Mouse (Mus musculus): ENCODE results near the gene Gm29666. TPM values are rescaled to one million over a fixed set of nuclear protein-coding genes. Genes with fewer than 3 reads are reported as not detected.

The Gm29666 gene
- polyA plus RNA-seq, 1 experiment from 2014 or later, result 1.2 TPM

DNA sequence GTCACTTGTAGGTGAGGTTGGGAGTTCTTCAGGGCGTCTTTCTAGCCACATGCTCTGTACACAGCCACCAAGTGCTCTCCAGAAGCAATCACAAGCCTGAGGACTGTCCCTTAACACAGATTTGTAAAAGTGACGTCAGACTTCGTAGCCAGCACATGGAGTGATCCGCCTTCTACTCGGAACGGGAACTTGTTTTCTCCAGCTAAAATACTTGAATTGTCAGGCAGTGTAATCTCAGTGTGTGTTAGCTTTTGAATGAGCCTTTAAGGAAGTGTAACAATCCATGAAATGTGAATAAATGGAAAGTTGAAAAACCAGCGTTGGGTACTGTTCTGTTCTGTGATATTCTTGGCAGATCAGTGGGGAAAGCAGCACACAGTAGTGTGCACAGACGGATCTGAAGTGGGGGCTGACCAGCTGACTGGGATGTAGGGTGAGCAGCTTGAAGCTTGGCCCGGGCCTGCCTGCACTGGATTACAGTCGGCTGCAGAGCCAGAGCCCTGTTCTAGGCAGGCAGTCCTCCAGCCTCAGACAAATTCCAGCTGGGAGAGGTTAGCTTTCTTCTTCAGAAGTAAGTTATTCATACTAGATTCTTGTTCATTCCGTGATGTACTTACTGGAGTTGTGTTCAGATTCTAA, 22.9 kb upstream of the Gm29666 start:
- WGBS, result 75% methylated on average over 11 of the region's 11 CpGs
- no peak for ATAC-seq (ENCODE audit: low FRiP score)
- no peaks in the 10 kb centered on the region for H3K9me3 ChIP-seq
- no peak overlapping the region for H3K4me3 ChIP-seq (replicated peaks)
- H3K4me2 ChIP-seq, result no peak overlapping the region
- peaks cover 45% of the 10 kb centered on the region for H3K36me3 ChIP-seq (replicated peaks)
- H3K9ac ChIP-seq, result no peak overlapping the region
- H3K27ac ChIP-seq, result no peak overlapping the region
- H3K4me1 ChIP-seq, result no peaks in the 10 kb centered on the region
- no peaks in the 10 kb centered on the region for H3K27me3 ChIP-seq

DNA sequence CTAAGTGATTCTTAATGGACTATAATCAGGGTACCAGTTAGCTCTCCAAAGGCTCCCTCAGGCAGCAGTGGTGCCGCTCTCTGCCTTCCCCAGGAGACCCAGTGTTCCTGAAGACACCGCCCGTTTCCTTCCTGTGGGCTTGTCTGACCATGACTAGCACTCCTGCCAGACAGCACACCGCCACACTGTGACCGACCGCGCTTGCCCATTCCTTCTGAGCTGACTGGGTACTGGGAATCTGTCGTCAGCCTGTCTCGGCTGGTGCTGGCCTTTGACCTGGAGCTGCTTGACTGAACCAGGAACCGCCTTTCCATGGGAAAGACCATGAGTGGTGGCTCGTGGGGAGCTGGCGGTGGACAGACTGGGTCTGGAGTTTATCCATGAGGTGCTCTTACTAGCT, 20.3 kb upstream of the Gm29666 start:
- Histone ChIP-seq H3K36me3 (replicated peaks) (peaks cover 72% of the 10 kb centered on the region), H3K9ac (no peak overlapping the region)
- 86% methylated on average over 12 of the region's 12 CpGs for WGBS

DNA sequence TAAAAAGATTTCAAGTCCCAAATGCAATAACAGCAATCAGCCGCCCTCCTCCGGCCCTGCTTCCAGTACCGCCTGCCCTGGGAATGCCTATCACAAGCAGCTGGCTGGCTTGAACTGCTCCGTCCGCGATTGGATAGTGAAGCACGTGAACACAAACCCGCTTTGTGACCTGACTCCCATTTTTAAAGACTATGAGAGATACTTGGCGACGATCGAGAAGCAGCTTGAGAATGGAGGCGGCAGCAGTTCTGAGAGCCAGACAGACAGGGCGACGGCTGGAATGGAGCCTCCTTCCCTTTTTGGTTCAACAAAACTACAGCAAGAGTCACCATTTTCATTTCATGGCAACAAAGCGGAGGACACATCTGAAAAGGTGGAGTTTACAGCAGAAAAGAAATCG, 15.1 kb upstream of the Gm29666 start:
- Histone ChIP-seq H3K4me2 (no peak overlapping the region), H3K27ac (no peak overlapping the region), H3K27me3 (no peaks in the 10 kb centered on the region), H3K9ac (no peak overlapping the region), H3K4me1 (no peaks in the 10 kb centered on the region), H3K9me3 (no peaks in the 10 kb centered on the region), H3K4me3 (replicated peaks) (no peak overlapping the region), H3K36me3 (replicated peaks) (peaks cover 98% of the 10 kb centered on the region)
- 83% methylated on average over 16 of the region's 16 CpGs for WGBS
- ATAC-seq (ENCODE audit: low FRiP score), result no peak

More for the DNA sequence above, 20.3 kb upstream of the Gm29666 start:
- no peaks in the 10 kb centered on the region for H3K27me3 ChIP-seq
- no peaks in the 10 kb centered on the region for H3K9me3 ChIP-seq
- H3K4me2 ChIP-seq, result no peak overlapping the region
- no peak overlapping the region for H3K27ac ChIP-seq
- no peak overlapping the region for H3K4me3 ChIP-seq (replicated peaks)
- H3K4me1 ChIP-seq, result no peaks in the 10 kb centered on the region
- no peak for ATAC-seq (ENCODE audit: low FRiP score)

DNA sequence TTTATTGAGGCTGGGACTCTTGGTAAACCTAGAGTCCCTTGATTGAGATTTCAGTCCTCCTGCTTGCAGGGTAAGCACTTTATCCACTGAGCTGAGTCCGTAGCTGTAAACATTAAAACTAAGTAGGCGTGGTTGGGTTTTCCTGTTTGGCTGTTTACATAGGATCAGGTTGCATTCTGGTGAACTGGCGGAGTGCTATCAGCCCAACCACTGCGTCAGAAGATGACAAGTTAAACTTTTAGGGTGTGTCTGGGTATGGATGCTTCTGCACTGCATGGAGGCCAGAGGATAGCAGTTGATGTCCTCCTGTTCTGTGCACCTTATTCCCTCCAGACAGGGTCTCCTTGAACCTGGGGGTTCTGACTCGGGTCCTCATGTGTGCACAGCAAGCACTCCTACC, 12.5 kb upstream of the Gm29666 start:
- H3K4me3 ChIP-seq (replicated peaks), result no peak overlapping the region
- H3K4me2 ChIP-seq, result no peak overlapping the region
- no peaks in the 10 kb centered on the region for H3K4me1 ChIP-seq
- H3K9me3 ChIP-seq, result no peaks in the 10 kb centered on the region
- 89% methylated on average over 5 of the region's 5 CpGs for WGBS
- H3K27ac ChIP-seq, result no peak overlapping the region
- no peak overlapping the region for H3K9ac ChIP-seq
- no peak for ATAC-seq (ENCODE audit: low FRiP score)
- H3K27me3 ChIP-seq, result no peaks in the 10 kb centered on the region
- peaks cover 98% of the 10 kb centered on the region for H3K36me3 ChIP-seq (replicated peaks)

DNA sequence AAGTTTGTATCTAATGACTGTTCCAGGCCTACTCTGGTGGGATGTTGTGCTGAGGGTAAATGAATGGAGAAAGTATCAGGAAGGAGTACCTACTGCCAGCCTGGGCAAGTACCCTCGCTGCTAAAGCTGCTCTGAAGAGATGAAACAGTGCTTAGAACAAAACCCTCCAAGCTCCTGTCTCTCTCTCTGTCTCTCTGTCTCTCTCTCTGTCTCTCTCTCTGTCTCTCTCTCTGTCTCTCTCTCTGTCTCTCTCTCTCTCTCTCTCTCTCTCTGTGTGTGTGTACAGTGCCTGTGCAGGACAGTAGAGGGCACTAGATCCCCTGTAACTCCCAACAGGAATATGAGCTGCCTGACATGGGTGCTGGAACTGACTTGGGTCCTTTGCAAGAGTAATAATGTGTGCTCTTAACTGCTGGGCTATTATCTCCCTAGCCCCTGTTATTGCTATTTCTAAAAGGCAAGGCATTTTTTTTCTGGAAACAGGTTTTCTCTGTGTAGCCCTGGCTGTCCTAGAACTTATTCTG, 5.7 kb upstream of the Gm29666 start:
- Histone ChIP-seq H3K27me3 (no peaks in the 10 kb centered on the region), H3K9me3 (no peaks in the 10 kb centered on the region), H3K4me3 (replicated peaks) (peak overlapping the region; percentile 91; the same call in 1 of the 2 replicates), H3K36me3 (replicated peaks) (peaks cover 33% of the 10 kb centered on the region), H3K9ac (peak overlapping the region; percentile 38; the same call in 1 of the 2 replicates), H3K4me2 (peak overlapping the region; percentile 64), H3K4me1 (peaks cover 28% of the 10 kb centered on the region), H3K27ac (no peak overlapping the region)
- 56% methylated on average over 1 of the region's 1 CpGs for WGBS
- ATAC-seq (ENCODE audit: low FRiP score), result no peak

DNA sequence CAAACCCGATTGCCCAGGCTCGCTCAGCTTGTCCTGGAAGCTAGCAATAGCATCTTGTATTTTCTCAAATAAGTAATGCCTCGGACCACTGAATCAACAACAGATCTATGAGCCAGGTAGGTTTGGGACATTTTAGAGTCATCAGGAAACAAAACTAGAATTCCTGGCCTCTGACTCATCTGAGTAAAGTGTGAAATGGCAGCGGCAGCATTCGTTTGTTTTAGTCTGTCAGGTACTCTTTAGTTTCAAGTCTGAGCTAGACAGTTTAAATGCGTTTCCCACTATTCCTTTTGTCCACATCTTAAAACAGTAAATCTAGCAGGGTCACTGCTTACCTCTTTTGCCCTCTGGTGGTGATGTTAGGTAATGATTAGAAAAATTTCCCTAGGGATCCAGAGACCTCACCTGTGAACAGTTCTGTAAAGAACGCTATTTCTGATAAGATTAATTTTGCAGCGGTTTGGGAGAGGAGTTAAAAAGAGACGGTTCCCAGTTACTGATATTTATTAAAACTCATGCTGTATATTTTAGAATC, 5.0 kb upstream of the Gm29666 start:
- H3K9ac ChIP-seq, result peak overlapping the region; percentile 98
- H3K4me3 ChIP-seq (replicated peaks), result peak overlapping the region; percentile 91
- H3K9me3 ChIP-seq, result no peaks in the 10 kb centered on the region
- H3K27ac ChIP-seq, result no peak overlapping the region
- 20% methylated on average over 9 of the region's 9 CpGs for WGBS
- H3K36me3 ChIP-seq (replicated peaks), result peaks cover 26% of the 10 kb centered on the region
- H3K27me3 ChIP-seq, result no peaks in the 10 kb centered on the region
- H3K4me1 ChIP-seq, result peaks cover 28% of the 10 kb centered on the region
- H3K4me2 ChIP-seq, result peak overlapping the region; percentile 64
- ATAC-seq (ENCODE audit: low FRiP score), result no peak

DNA sequence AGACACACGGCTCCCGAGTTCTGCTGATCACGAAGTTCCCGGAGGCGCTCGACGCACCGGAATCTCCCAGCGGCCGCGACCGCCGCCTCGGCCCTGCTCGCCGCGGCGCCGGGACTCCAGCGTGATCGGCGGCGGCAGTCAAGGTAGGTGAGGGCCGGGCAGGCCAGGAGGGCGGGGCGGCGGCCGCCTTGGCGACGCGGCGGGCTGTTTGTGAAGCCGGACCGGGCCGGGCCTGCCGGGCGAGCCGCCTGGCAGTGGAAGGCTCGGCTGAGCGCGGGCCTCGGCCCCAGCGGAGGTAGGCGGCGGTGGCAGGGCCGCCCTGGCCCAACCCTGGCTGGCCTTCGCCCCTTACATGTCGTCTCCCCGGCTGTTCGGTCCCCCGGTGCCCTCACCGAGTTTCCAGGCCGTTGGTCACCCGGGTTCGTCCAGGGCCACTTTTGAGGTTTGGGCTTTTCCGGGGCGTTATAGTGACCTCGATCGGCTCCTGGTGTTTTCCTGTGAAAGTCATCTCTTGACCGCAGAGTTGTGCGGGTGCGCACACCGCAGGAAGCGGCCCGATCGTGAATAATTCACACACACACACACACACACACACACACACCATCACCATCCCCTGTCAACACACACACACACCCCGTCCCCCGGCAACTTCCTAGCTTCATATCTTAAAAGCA, 3.8 kb upstream of the Gm29666 start:
- H3K36me3 ChIP-seq (replicated peaks), result peaks cover 14% of the 10 kb centered on the region
- under 1% methylated on average over 67 of the region's 68 CpGs for WGBS
- peak overlapping the region; percentile 91 for H3K4me3 ChIP-seq (replicated peaks)
- peak overlapping the region; percentile 64 for H3K4me2 ChIP-seq
- peaks cover 28% of the 10 kb centered on the region for H3K4me1 ChIP-seq
- peak overlapping the region; percentile 94 for H3K27ac ChIP-seq
- H3K9me3 ChIP-seq, result no peaks in the 10 kb centered on the region
- peak overlapping the region; percentile 98 for H3K9ac ChIP-seq
- peak; percentile 74 for ATAC-seq (ENCODE audit: low FRiP score)
- no peaks in the 10 kb centered on the region for H3K27me3 ChIP-seq

DNA sequence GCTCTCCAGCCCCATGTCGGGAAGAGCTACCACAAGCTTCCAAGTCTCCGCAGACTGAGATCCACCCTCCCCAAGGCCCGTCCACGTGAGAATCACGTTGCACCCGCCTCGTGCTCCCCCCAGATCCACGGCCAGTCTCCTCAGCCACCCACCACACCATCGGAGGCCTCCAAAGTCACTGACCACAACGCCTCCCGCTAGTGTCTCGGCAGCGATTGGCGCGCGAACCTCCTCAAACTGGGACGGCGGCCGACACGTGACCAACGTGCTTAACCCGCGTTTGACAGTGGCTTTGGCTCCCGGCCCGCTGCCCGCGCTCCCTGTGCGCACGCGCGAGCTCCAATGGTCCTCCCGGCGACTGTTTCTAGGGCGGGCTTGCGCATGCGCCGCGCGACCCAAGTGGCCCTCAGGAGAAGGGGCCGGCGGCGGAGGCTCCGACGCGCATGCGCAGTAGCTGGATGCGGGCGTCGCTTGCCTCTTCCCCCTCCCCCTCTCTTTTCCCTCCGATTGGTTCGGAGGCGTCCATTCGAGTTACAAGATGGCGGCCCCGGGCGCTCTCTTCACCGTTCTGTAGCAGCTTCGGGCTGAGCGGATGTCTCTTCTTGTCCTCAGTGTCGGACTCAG, 3.2 kb upstream of the Gm29666 start, which contains the start of gene Nup50:
Gene Nup50 (plus strand): TSS at position 528 of the 624 bp plus-strand sequence.
- ATAC-seq (ENCODE audit: low FRiP score), result peak; percentile 91
- WGBS, result under 1% methylated on average over 60 of the region's 60 CpGs
- Histone ChIP-seq H3K27me3 (no peaks in the 10 kb centered on the region), H3K4me2 (peak within 1 kb of the TSS; percentile 85), H3K36me3 (replicated peaks) (peaks cover 8% of the 10 kb centered on the region), H3K4me1 (peaks cover 28% of the 10 kb centered on the region), H3K9ac (peak within 1 kb of the TSS; percentile 98), H3K4me3 (replicated peaks) (peak within 1 kb of the TSS; percentile 91), H3K27ac (peak within 1 kb of the TSS; percentile 94), H3K9me3 (no peaks in the 10 kb centered on the region)

DNA sequence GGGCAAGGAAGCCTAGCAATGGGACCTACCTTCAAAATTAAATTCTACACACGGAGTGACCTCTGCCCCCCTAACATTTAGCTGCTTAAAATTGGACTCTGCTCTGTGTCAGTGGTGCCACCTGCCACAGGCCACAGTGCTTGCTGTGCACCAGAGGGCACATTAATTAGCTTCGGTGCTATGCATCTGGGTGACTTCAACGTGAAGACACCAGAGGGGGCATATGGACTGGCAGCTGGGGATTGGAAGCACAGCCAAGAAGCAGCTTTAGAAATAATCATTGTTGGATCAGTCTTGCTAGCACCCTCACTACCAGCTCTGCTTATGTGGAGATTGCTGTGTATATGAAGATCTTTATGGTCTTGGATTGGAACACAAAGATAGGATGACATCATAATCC, 6.6 kb downstream of the Gm29666 start:
- H3K4me3 ChIP-seq (replicated peaks), result no peak overlapping the region
- 89% methylated on average over 3 of the region's 3 CpGs for WGBS
- H3K4me1 ChIP-seq, result no peaks in the 10 kb centered on the region
- no peak overlapping the region for H3K27ac ChIP-seq
- H3K9me3 ChIP-seq, result no peaks in the 10 kb centered on the region
- no peak overlapping the region for H3K9ac ChIP-seq
- no peak overlapping the region for H3K4me2 ChIP-seq
- ATAC-seq (ENCODE audit: low FRiP score), result no peak
- H3K36me3 ChIP-seq (replicated peaks), result peaks cover 12% of the 10 kb centered on the region; the same call in 1 of the 2 replicates
- H3K27me3 ChIP-seq, result no peaks in the 10 kb centered on the region

DNA sequence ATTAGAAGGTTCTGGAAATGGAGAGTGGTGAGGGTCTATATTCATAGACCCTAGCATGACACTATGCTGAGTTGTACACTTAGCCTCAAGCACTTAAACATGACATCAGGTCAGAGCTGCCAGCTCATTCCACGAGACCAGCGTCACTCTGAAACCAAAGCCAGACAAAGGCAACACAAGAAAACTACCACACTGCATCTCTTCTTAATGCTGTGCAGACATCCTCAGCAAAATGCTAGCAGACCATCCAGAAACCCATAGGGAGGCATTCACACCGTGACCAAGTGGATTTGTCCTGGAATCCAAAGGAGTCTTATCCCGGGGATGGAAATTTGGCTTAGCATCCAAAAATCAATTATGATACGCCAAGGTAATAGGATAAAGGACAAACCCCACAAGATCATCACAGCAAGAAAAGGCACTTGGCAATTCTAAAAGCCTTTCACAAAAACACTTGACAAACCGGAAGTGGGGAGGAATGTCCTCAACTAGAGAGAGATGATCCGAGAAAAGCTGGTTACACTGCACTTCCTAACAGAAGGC, 15.9 kb downstream of the Gm29666 start:
- H3K9me3 ChIP-seq, result no peaks in the 10 kb centered on the region
- no peak overlapping the region for H3K27ac ChIP-seq
- no peak overlapping the region for H3K4me3 ChIP-seq (replicated peaks)
- H3K9ac ChIP-seq, result no peak overlapping the region
- WGBS, result 75% methylated on average over 7 of the region's 7 CpGs
- no peak overlapping the region for H3K4me2 ChIP-seq
- no peaks in the 10 kb centered on the region for H3K4me1 ChIP-seq
- no peaks in the 10 kb centered on the region for H3K36me3 ChIP-seq (replicated peaks)
- ATAC-seq (ENCODE audit: low FRiP score), result no peak
- H3K27me3 ChIP-seq, result no peaks in the 10 kb centered on the region

DNA sequence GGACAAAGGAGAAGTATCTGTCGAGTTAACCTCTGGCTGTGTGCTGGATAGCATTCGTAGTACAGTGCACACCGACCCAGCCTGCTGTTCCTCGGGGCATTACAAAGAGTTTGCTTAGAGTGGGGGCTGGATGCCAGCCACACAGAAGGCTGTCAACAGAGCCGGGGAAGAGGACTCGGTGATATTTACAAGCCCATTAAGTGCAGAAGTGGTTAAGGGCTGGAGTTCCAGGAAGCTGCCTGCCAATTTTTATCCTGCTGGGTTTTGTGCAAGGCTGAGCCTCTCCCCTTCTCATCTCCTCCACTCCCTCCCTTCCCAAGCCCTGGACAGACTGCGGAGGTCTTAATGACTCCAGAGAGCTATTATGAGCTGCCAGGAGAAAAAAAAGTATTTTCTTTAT, 21.8 kb downstream of the Gm29666 start:
- Histone ChIP-seq H3K27me3 (no peaks in the 10 kb centered on the region), H3K4me2 (0 out of 2 replicates have a peak overlapping the region, but pooled peaks have one; percentile 11), H3K4me1 (peaks cover 11% of the 10 kb centered on the region), H3K4me3 (replicated peaks) (no peak overlapping the region), H3K9ac (no peak overlapping the region), H3K36me3 (replicated peaks) (no peaks in the 10 kb centered on the region), H3K27ac (peak overlapping the region; percentile 47), H3K9me3 (0 out of 2 replicates have a peak, but pooled peaks cover 3% of the 10 kb centered on the region)
- WGBS, result 43% methylated on average over 7 of the region's 7 CpGs
- ATAC-seq (ENCODE audit: low FRiP score), result no peak

DNA sequence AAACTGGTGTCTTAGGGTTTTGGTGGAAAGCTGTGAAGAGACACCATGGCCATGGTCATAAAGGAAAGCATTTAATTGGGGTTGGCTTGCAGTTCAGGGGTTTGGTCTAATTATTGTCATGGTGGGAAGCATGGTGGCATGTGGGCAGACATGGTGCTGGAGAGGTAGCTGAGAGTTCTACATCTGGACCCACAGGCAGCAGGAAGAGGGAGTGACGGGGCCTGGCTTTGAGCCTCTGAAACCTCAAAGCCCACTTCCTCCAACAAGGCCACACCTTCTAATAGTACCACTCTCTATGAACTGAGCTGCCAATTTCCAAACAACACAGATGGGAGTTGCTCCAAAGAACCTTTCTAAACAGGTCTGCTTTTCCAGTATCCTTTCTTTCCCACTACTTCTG, 23.2 kb downstream of the Gm29666 start:
- 0 out of 2 replicates have a peak, but pooled peaks cover 3% of the 10 kb centered on the region for H3K9me3 ChIP-seq
- H3K27ac ChIP-seq, result no peak overlapping the region
- peaks cover 11% of the 10 kb centered on the region for H3K4me1 ChIP-seq
- 100% methylated on average over 1 of the region's 1 CpGs for WGBS
- no peak overlapping the region for H3K4me2 ChIP-seq
- no peaks in the 10 kb centered on the region for H3K27me3 ChIP-seq
- no peak overlapping the region for H3K4me3 ChIP-seq (replicated peaks)
- H3K9ac ChIP-seq, result no peak overlapping the region
- no peaks in the 10 kb centered on the region for H3K36me3 ChIP-seq (replicated peaks)
- ATAC-seq (ENCODE audit: low FRiP score), result no peak

All from forebrain, embryonic 12.5 days (tissue).